Mouse (Mus musculus) heart, adult 11 months (tissue): ENCODE data around the gene Odf3b.

Source experiments
- DNase-seq: peaks from one replicate; pipeline ENCODE4 v3.0.0; 2022

The Odf3b gene

GRCm38 (mm10) chr15:89374801-89375534, 4.1 kb downstream of the Odf3b start:
- DNase-seq, result no peak

- DNase-seq, result no peak
Observed at GRCm38 (mm10) chr15:89374340-89374739, 4.7 kb downstream of the Odf3b start.

- DNase-seq, result peak; percentile 99
Observed at GRCm38 (mm10) chr15:89373762-89374248, 5.3 kb downstream of the Odf3b start, which contains the start of gene Sco2. TSS of gene Sco2 (minus strand) at chr15:89373846.

GRCm38 (mm10) chr15:89373027-89373761, 5.9 kb downstream of the Odf3b start:
- peak; percentile 99 for DNase-seq

DNA sequence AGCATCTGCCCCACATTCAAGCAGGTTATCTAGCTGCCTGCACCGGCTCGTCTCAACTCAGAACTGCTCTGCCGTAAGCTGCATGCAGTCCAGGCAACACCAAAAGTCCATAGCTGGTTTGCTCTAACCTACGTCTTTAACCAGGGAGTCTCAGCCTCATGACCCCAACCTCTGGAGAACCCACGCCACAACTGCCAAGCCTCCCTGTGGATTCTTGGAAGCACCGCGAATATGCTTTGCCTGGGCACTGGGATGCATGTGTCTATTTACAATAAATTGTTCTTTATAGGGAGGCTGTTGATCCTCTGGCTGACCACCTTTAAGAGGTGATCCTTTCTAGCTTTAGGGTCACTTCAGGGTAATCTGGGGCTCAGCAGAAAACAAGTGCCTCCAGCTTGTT, 6.5 kb downstream of the Odf3b start:
- no peak for DNase-seq

- DNase-seq, result peak; percentile 92
Observed at GRCm38 (mm10) chr15:89372068-89372467, 7.0 kb downstream of the Odf3b start.

DNA sequence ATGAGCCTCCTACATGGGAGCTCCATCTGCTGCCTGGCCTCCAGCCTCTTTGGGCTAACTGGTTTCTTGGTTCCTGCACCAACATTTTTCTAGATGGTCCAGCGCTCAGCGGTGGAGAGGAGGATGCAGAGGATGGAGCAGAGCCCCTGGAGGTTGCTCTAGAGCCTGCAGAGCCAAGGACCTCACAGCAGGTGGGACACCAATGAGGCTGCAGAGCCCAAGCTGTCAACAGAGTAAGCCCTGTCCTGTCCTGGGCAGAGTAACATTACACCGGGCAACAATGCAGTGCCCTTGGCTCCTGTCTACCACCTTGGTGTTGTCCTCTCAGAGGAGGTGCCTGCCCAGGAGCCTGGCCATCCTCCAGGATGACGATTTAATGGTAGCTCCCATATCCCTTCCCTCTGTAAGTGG, 13.9 kb downstream of the Odf3b start:
- no peak for DNase-seq

DNA sequence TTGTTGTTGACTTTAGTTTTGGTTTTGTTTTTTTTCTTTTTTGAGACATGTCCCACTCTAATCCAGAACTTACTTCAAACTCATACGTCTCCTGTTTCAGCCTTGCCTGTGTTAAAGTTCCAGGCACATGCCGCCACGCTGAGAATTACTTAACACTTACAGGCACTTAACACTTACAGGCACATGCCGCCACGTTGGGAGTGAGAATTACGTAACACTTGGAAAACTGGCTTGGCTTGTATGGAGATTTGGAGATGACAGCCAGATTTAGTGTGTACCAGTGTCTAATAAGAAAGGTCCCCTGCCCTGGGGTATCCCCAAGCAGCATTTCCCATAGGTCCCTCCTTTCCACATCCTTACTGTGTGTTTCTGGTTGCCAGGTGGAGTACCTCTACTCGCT, 16.0 kb downstream of the Odf3b start:
- no peak for DNase-seq

DNA sequence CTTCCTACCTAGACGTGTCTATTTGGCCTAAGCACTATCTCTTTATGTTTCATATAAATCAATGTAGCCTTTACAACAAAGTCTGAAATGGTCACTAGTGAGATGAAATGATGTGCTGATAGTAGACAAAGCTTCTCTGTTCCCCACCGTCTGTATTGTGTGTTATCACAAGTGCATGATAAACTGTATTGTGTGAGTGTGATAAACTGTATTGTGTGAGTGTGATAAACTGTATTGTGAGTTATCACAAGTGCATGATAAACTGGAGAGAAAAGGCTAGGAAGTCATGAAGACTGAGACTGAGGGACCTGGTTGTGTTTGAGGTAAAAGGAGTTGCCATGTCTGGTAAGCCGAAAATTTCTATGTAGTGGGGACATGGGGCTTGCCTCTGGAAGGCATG, 20.3 kb downstream of the Odf3b start:
- no peak for DNase-seq

DNA sequence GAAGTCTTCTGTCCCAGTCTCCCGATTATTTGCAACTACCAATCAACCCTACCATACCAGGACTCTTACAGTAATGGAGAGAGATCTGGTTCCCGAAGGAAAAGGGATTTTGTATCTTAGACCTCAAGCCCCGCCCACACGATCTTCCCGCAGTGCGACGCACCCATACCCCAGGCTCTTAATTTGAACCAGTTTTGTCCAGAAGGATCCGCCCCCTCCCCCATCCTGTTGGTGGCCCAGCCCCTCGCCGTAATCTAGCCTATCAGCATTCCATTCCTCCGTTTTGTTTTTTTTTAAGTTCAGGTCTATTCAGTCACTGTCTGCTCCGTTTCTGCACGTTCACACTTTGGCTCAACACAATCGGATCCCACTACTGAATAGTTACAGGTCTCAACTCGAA, 22.7 kb downstream of the Odf3b start:
- DNase-seq, result peak; percentile 96

- DNase-seq, result peak; percentile 99
Observed at GRCm38 (mm10) chr15:89355241-89356187, 23.6 kb downstream of the Odf3b start, which contains the start of the genes Lmf2 and Ncaph2. TSS of gene Lmf2 (minus strand) at chr15:89355659. TSS of gene Ncaph2 (plus strand) at chr15:89355719.

DNA sequence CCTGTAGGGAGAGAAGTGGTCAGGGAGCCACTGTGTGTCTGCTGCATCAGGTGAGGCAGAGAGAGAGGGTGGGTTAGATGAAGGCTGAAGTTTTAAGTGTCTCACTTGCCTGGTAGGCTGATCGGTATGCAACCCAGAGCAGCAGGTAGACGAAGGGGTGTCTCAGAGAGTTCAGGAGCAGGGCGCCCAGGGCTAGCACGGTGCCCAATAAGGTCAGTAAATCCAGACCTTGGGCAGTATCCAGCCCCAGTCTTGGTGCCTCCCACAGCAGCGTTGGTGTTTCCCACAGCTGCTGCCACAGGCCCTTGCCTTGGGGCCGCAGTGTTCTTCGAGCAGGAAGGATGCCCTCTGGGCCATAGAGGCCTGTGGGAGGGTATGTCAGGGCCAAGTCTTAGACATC, 24.6 kb downstream of the Odf3b start:
- peak; percentile 91 for DNase-seq

GRCm38 (mm10) chr15:89353837-89354236, 25.2 kb downstream of the Odf3b start:
- DNase-seq, result peak; percentile 92

GRCm38 (mm10) chr15:89352795-89353194, 26.3 kb downstream of the Odf3b start:
- DNase-seq, result peak; percentile 93

GRCm38 (mm10) chr15:89352054-89352453, 27.0 kb downstream of the Odf3b start:
- peak; percentile 92 for DNase-seq

- peak; percentile 92 for DNase-seq
Observed at GRCm38 (mm10) chr15:89351302-89351701, 27.8 kb downstream of the Odf3b start.

GRCm38 (mm10) chr15:89350447-89350846, 28.6 kb downstream of the Odf3b start:
- DNase-seq, result peak; percentile 95

- DNase-seq, result no peak
Observed at GRCm38 (mm10) chr15:89343325-89343724, 35.8 kb downstream of the Odf3b start.

GRCm38 (mm10) chr15:89341678-89342077, 37.4 kb downstream of the Odf3b start:
- no peak for DNase-seq

GRCm38 (mm10) chr15:89340136-89340535, 38.9 kb downstream of the Odf3b start:
- DNase-seq, result no peak

DNA sequence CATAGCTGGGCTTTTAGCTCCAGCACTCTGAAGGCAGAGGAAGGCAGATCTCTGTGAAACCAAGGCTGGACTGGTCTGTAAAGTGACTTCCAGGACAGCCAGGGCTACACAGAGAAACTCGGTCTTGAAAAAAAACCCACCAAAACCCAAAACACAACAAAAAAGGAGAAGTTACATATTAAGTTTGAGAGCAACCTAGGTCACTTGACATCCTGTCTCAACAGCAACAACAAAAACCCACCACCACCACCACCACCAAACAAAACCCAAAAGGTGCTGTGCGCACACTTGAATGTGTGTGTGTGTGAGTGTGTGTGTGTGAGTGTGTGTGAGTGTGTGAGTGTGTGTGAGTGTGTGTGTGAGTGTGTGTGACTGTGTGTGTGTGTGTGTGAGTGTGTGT, 39.4 kb downstream of the Odf3b start:
- DNase-seq, result no peak

- peak; percentile 84 for DNase-seq
Observed at GRCm38 (mm10) chr15:89336422-89336821, 42.7 kb downstream of the Odf3b start.
